10 mouse cellular contexts compared by ENCODE assay signal in the genomic region with DNA sequence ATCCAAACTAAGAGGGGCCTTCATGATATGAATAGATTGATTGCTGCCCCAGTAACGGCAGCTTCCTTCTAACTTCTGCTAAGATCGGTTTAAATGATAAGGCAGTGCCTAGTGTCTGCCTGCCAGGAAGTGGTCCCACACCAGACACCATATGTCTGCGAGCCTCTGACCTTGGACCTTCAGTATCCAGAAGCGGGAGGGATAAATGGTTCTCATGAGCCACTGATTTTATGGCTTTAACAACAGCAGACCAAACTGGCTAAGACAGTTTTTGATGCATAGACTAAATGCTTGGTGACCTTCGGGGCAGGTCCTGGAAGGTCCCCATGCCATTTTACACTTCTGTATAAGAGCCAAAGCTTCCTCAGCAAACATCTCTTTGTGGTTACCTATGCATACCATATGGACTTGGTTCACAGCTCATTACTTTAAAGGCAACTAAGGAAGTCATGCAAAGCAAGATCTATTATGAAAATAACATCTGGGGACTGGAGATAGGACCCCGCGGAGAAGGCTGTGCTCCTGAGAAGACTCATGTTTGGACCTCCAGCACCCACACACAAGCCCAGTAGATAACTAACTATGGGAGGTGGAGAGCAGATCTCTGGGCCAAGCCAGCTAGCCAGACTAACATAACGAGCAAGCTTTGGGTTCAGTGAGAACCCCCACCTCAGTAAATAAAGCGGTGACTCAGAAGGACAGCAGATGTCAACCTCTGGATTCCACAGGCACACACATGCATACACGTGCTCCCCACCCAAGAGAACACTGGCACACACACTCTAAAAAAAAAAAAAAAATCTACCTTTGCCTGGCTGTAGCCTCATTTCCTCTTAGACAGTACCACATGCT. TPM values are rescaled to one million over a fixed set of nuclear protein-coding genes. Genes with fewer than 3 reads are reported as not detected.
A peak's percentile ranks its signal among the peaks of the same experiment; 100 is the strongest.
DNase-seq lines count a peak whose midpoint lies in the region; ATAC-seq and TF ChIP-seq lines count a peak whose summit lies in the region.
"Had no signal": no experiment of that assay in that cellular context is flagged by ENCODE, and none has a peak within 500 bp of the region (broad histone marks: within the 10 kb centered on the region; RNA-seq: fewer than 3 reads in every experiment).

No protein-coding gene starts in this region.

- intact Hi-C loops in heart, postnatal 14 days (cut with DNase I) = no loop called here

- H3K36me3 ChIP-seq in heart, embryonic 16.5 days (ENCODE audit: control insufficient read depth, insufficient read depth) = no peaks in the 10 kb centered on the region
- H3K36me3 ChIP-seq in G1E (replicated peaks) = peaks cover 49% of the 10 kb centered on the region

- peak overlapping the region; percentile 22; the same call in 1 of the 2 replicates for H3K9ac ChIP-seq in heart, embryonic 16.5 days (ENCODE audit: low read length)

- DNase-seq in heart, postnatal 14 days = no peak
- peak; percentile 63 for DNase-seq in G1E (ENCODE audit: low spot score)
- DNase-seq in induced T-regulatory cell, adult 2 months (ENCODE audit: low read depth) = peak; percentile 73
- peak; percentile 30 for DNase-seq in mesoderm, embryonic 11.5 days (ENCODE audit: low read depth, low spot score)
- DNase-seq in left cerebral cortex, adult 18-20 months (ENCODE audit: low spot score in 2 of 2) = no peak
- DNase-seq in ovary, postnatal 10 days (ENCODE audit: low spot score) = no peak
- no peak for DNase-seq in frontal cortex, postnatal 25 days (ENCODE audit: low spot score in 2 of 2)
- DNase-seq: cerebellum, adult 18-20 months; kidney, adult 8-10 months had no signal

- WGBS in heart, embryonic 16.5 days = 55% methylated on average over 10 of the region's 10 CpGs

- no peaks in the 10 kb centered on the region for H3K27me3 ChIP-seq in heart, embryonic 16.5 days (ENCODE audit: control insufficient read depth, insufficient read depth, low read length)
- no peaks in the 10 kb centered on the region for H3K27me3 ChIP-seq in G1E (ENCODE audit: insufficient read depth, low read length)

- ATAC-seq in heart, embryonic 16.5 days (replicated peaks; ENCODE audit: extremely low read depth, insufficient read depth, low FRiP score) = no peak
- peak; percentile 81 for ATAC-seq in G1E (ENCODE audit: extremely low read depth, insufficient number of reproducible peaks, low FRiP score, poor library complexity, severe bottlenecking)

- peaks cover 5% of the 10 kb centered on the region for H3K9me3 ChIP-seq in heart, embryonic 16.5 days (replicated peaks; ENCODE audit: control insufficient read depth, low read length)
- no peaks in the 10 kb centered on the region for H3K9me3 ChIP-seq in G1E (replicated peaks)

- H3K4me2 ChIP-seq in heart, embryonic 16.5 days (ENCODE audit: low read depth, low read length) = peak overlapping the region; percentile 19

- H3K4me1 ChIP-seq in heart, embryonic 16.5 days (ENCODE audit: control insufficient read depth, insufficient read depth, low read length) = peaks cover 26% of the 10 kb centered on the region
- H3K4me1 ChIP-seq in G1E (ENCODE audit: insufficient read depth, low read depth, low read length) = peaks cover 65% of the 10 kb centered on the region

- TF ChIP-seq CTCF in G1E (IDR thresholded peaks at IDR 0.05; ENCODE audit: low read depth, low read length) = no peak

- peak overlapping the region; percentile 66 for H3K27ac ChIP-seq in heart, embryonic 16.5 days (ENCODE audit: low read length)

- no peak overlapping the region for H3K4me3 ChIP-seq in heart, embryonic 16.5 days (ENCODE audit: low read length)
- H3K4me3 ChIP-seq in G1E (ENCODE audit: low read depth, low read length) = peak overlapping the region; percentile 49; the same call in 1 of the 2 replicates

RNA-seq across cellular contexts. Expression of a gene that starts 26.5 kb away (rescaled TPM):
- polyA plus RNA-seq in heart, embryonic 16.5 days (2015; fragmentation: Nextera tagmentation; extraction: Ambion mirVana) = 20.3 and 23.7 TPM in 2 replicates
- 10 to 100 TPM; 49.5 to 51.9 TPM for total RNA-seq in heart, postnatal 14 days (2021)
- 68.4 and 79.6 TPM in 2 replicates for total RNA-seq in G1E (2014; fragmentation: Nextera tagmentation)
- 26.1 and 38.1 TPM in 2 replicates for total RNA-seq in G1E (2017)
- polyA plus RNA-seq in G1E (2012) = 61.7 and 77.8 TPM in 2 replicates
- 100 to 1,000 TPM in 1 of 2 experiments, 10 to 100 TPM in 1; 97.8 to 101 TPM for total RNA-seq in left cerebral cortex, adult 18-20 months (2021)

RNA-seq across cellular contexts. Expression of a gene that starts 36.8 kb away (rescaled TPM):
- 29.9 and 31.6 TPM in 2 replicates for polyA plus RNA-seq in heart, embryonic 16.5 days (2015; fragmentation: Nextera tagmentation; extraction: Ambion mirVana)
- 10 to 100 TPM; 39.2 to 41.7 TPM for total RNA-seq in heart, postnatal 14 days (2021)
- total RNA-seq in G1E (2014; fragmentation: Nextera tagmentation) (50.5 and 74.9 TPM in 2 replicates), G1E (2017) (30.4 and 37.2 TPM in 2 replicates)
- 6.7 and 8.2 TPM in 2 replicates for polyA plus RNA-seq in G1E (2012)
- total RNA-seq in left cerebral cortex, adult 18-20 months (2021) = 10 to 100 TPM; 42.9 to 45.1 TPM

Comparison
In these comparisons a context has a peak if more than half of its experiments do, and no peak if none do; other contexts are left out.
1. DNase-seq: peak in G1E (single experiment), induced T-regulatory cell, adult 2 months (single experiment) and mesoderm, embryonic 11.5 days (single experiment); none in heart, postnatal 14 days (0 of 2), left cerebral cortex, adult 18-20 months (0 of 2), ovary, postnatal 10 days (single experiment) and frontal cortex, postnatal 25 days (0 of 2).